Mouse (Mus musculus): ENCODE measurements around the gene Poll. TPM values are rescaled to one million over a fixed set of nuclear protein-coding genes. Genes with fewer than 3 reads are reported as not detected.

The Poll gene
- polyA plus RNA-seq, 1 experiment from 2014 or later, result 16.3 TPM

- no peak overlapping the region for H3K27ac ChIP-seq
- ATAC-seq (ENCODE audit: low FRiP score, low read depth), result peak; percentile 49
- no peaks in the 10 kb centered on the region for H3K36me3 ChIP-seq
- H3K9ac ChIP-seq, result peak overlapping the region; percentile 40; the same call in 1 of the 2 replicates
- H3K4me2 ChIP-seq (replicated peaks), result peak overlapping the region; percentile 76
- H3K4me1 ChIP-seq, result peaks cover 61% of the 10 kb centered on the region
- H3K27me3 ChIP-seq (replicated peaks), result peaks cover 65% of the 10 kb centered on the region
- under 1% methylated on average over 30 of the region's 30 CpGs for WGBS
- H3K9me3 ChIP-seq, result no peaks in the 10 kb centered on the region
- H3K4me3 ChIP-seq, result peak overlapping the region; percentile 29
These were observed 15.4 kb downstream of the Poll start for GRCm38 (mm10) chr19:45544925-45545321.

- H3K4me2 ChIP-seq (replicated peaks), result peak overlapping the region; percentile 76
- ATAC-seq (ENCODE audit: low FRiP score, low read depth), result no peak
- no peaks in the 10 kb centered on the region for H3K36me3 ChIP-seq
- WGBS, result under 1% methylated on average over 17 of the region's 26 CpGs
- H3K9ac ChIP-seq, result peak overlapping the region; percentile 40; the same call in 1 of the 2 replicates
- H3K4me1 ChIP-seq, result peaks cover 58% of the 10 kb centered on the region
- H3K27me3 ChIP-seq (replicated peaks), result peaks cover 62% of the 10 kb centered on the region
- no peak overlapping the region for H3K27ac ChIP-seq
- H3K4me3 ChIP-seq, result peak overlapping the region; percentile 29
- H3K9me3 ChIP-seq, result no peaks in the 10 kb centered on the region
These were observed 16.0 kb downstream of the Poll start for GRCm38 (mm10) chr19:45544152-45544924.

- peaks cover 51% of the 10 kb centered on the region for H3K27me3 ChIP-seq (replicated peaks)
- H3K4me2 ChIP-seq (replicated peaks), result peak overlapping the region; percentile 68
- H3K36me3 ChIP-seq, result no peaks in the 10 kb centered on the region
- ATAC-seq (ENCODE audit: low FRiP score, low read depth), result no peak
- peak overlapping the region; percentile 18; the same call in 1 of the 2 replicates for H3K4me3 ChIP-seq
- 12% methylated on average over 3 of the region's 3 CpGs for WGBS
- peak overlapping the region; percentile 17; the same call in 1 of the 2 replicates for H3K27ac ChIP-seq
- no peaks in the 10 kb centered on the region for H3K9me3 ChIP-seq
- H3K9ac ChIP-seq, result 0 out of 2 replicates have a peak overlapping the region, but pooled peaks have one; percentile 49
- H3K4me1 ChIP-seq, result peaks cover 43% of the 10 kb centered on the region
These were observed 18.3 kb downstream of the Poll start for GRCm38 (mm10) chr19:45542061-45542460.

- Histone ChIP-seq H3K4me3 (peak overlapping the region; percentile 18), H3K4me1 (peaks cover 43% of the 10 kb centered on the region), H3K9ac (peak overlapping the region; percentile 49), H3K9me3 (no peaks in the 10 kb centered on the region), H3K4me2 (replicated peaks) (peak overlapping the region; percentile 68), H3K36me3 (no peaks in the 10 kb centered on the region), H3K27me3 (replicated peaks) (peaks cover 47% of the 10 kb centered on the region), H3K27ac (peak overlapping the region; percentile 17)
- peak; percentile 72 for ATAC-seq (ENCODE audit: low FRiP score, low read depth)
- under 1% methylated on average over 52 of the region's 58 CpGs for WGBS
These were observed 18.8 kb downstream of the Poll start for GRCm38 (mm10) chr19:45541409-45542041.

- Histone ChIP-seq H3K4me3 (peak overlapping the region; percentile 18), H3K9me3 (no peaks in the 10 kb centered on the region), H3K4me2 (replicated peaks) (peak overlapping the region; percentile 68), H3K9ac (peak overlapping the region; percentile 49; the same call in 1 of the 2 replicates), H3K27me3 (replicated peaks) (peaks cover 40% of the 10 kb centered on the region), H3K36me3 (no peaks in the 10 kb centered on the region), H3K4me1 (peaks cover 47% of the 10 kb centered on the region), H3K27ac (peak overlapping the region; percentile 17; the same call in 1 of the 2 replicates)
- ATAC-seq (ENCODE audit: low FRiP score, low read depth), result no peak; the same call in 1 of the 2 replicates
- WGBS, result 27% methylated on average over 8 of the region's 8 CpGs
These were observed 19.5 kb downstream of the Poll start for GRCm38 (mm10) chr19:45540657-45541408.

GRCm38 (mm10) chr19:45537505-45537904 is 22.8 kb downstream of the Poll start:
- 59% methylated on average over 1 of the region's 1 CpGs for WGBS
- no peak for ATAC-seq (ENCODE audit: low FRiP score, low read depth)

GRCm38 (mm10) chr19:45535929-45536328 is 24.4 kb downstream of the Poll start:
- Histone ChIP-seq H3K36me3 (no peaks in the 10 kb centered on the region), H3K9me3 (no peaks in the 10 kb centered on the region), H3K4me2 (replicated peaks) (no peak overlapping the region), H3K9ac (no peak overlapping the region), H3K27me3 (replicated peaks) (peaks cover 10% of the 10 kb centered on the region; the same call in 1 of the 2 replicates), H3K4me3 (no peak overlapping the region), H3K27ac (0 out of 2 replicates have a peak overlapping the region, but pooled peaks have one; percentile 3), H3K4me1 (peaks cover 35% of the 10 kb centered on the region)
- peak; percentile 42; the same call in 1 of the 2 replicates for ATAC-seq (ENCODE audit: low FRiP score, low read depth)
- WGBS, result 40% methylated on average over 6 of the region's 6 CpGs

More at GRCm38 (mm10) chr19:45537505-45537904, 22.8 kb downstream of the Poll start:
- H3K27ac ChIP-seq, result no peak overlapping the region
- H3K36me3 ChIP-seq, result no peaks in the 10 kb centered on the region
- H3K4me3 ChIP-seq, result no peak overlapping the region
- peaks cover 47% of the 10 kb centered on the region for H3K4me1 ChIP-seq
- no peaks in the 10 kb centered on the region for H3K9me3 ChIP-seq
- peaks cover 17% of the 10 kb centered on the region; the same call in 1 of the 2 replicates for H3K27me3 ChIP-seq (replicated peaks)
- H3K4me2 ChIP-seq (replicated peaks), result no peak overlapping the region
- no peak overlapping the region for H3K9ac ChIP-seq

- Histone ChIP-seq H3K9me3 (no peaks in the 10 kb centered on the region), H3K36me3 (peaks cover under 1% of the 10 kb centered on the region; the same call in 1 of the 2 replicates), H3K4me3 (no peak overlapping the region), H3K4me1 (peaks cover 28% of the 10 kb centered on the region), H3K9ac (no peak overlapping the region), H3K27me3 (replicated peaks) (peaks cover 6% of the 10 kb centered on the region; the same call in 1 of the 2 replicates), H3K27ac (0 out of 2 replicates have a peak overlapping the region, but pooled peaks have one; percentile 3), H3K4me2 (replicated peaks) (0 out of 2 replicates have a peak overlapping the region, but pooled peaks have one; percentile 2)
- WGBS, result 49% methylated on average over 8 of the region's 8 CpGs
- ATAC-seq (ENCODE audit: low FRiP score, low read depth), result no peak
These were observed 25.1 kb downstream of the Poll start for GRCm38 (mm10) chr19:45535214-45535735.

- no peak overlapping the region for H3K4me3 ChIP-seq
- WGBS, result 76% methylated on average over 7 of the region's 7 CpGs
- H3K36me3 ChIP-seq, result peaks cover 17% of the 10 kb centered on the region
- H3K9me3 ChIP-seq, result no peaks in the 10 kb centered on the region
- no peak for ATAC-seq (ENCODE audit: low FRiP score, low read depth)
- H3K27ac ChIP-seq, result no peak overlapping the region
- H3K4me2 ChIP-seq (replicated peaks), result no peak overlapping the region
- H3K27me3 ChIP-seq (replicated peaks), result no peaks in the 10 kb centered on the region
- no peak overlapping the region for H3K9ac ChIP-seq
- H3K4me1 ChIP-seq, result peaks cover 22% of the 10 kb centered on the region
These were observed 26.7 kb downstream of the Poll start for GRCm38 (mm10) chr19:45533617-45534016.

GRCm38 (mm10) chr19:45531554-45531953 is 28.8 kb downstream of the Poll start:
- Histone ChIP-seq H3K4me1 (peaks cover 22% of the 10 kb centered on the region), H3K27ac (no peak overlapping the region), H3K36me3 (peaks cover 35% of the 10 kb centered on the region), H3K4me2 (replicated peaks) (no peak overlapping the region), H3K27me3 (replicated peaks) (no peaks in the 10 kb centered on the region), H3K9me3 (no peaks in the 10 kb centered on the region), H3K4me3 (no peak overlapping the region), H3K9ac (no peak overlapping the region)
- no peak for ATAC-seq (ENCODE audit: low FRiP score, low read depth)
- WGBS, result 71% methylated on average over 6 of the region's 6 CpGs

GRCm38 (mm10) chr19:45530200-45530995 is 29.9 kb downstream of the Poll start:
- Histone ChIP-seq H3K4me1 (peaks cover 14% of the 10 kb centered on the region), H3K9ac (no peak overlapping the region), H3K4me3 (no peak overlapping the region), H3K9me3 (no peaks in the 10 kb centered on the region), H3K4me2 (replicated peaks) (no peak overlapping the region), H3K27me3 (replicated peaks) (no peaks in the 10 kb centered on the region), H3K27ac (no peak overlapping the region), H3K36me3 (peaks cover 35% of the 10 kb centered on the region)
- no peak for ATAC-seq (ENCODE audit: low FRiP score, low read depth)
- WGBS, result 87% methylated on average over 15 of the region's 15 CpGs

Data from neural tube, embryonic 12.5 days (tissue).